10 mouse cellular contexts compared by ENCODE assay signal in genomic region chr11:12231481-12232035, GRCm38 (mm10).
DNase-seq lines count a peak whose midpoint lies in the region; ATAC-seq lines count a peak whose summit lies in the region.
"Had no signal": no experiment of that assay in that cellular context is flagged by ENCODE, and none has a peak within 500 bp of the region (broad histone marks: within the 10 kb centered on the region; RNA-seq: fewer than 3 reads in every experiment).

No protein-coding gene starts in this region.

- no peaks in the 10 kb centered on the region for H3K36me3 ChIP-seq in hindbrain, embryonic 14.5 days (replicated peaks; ENCODE audit: control insufficient read depth, insufficient read depth)
- H3K36me3 ChIP-seq in hindbrain, embryonic 11.5 days (ENCODE audit: control insufficient read depth, insufficient read depth, low read length) = no peaks in the 10 kb centered on the region
- peaks cover 5% of the 10 kb centered on the region; the same call in 1 of the 2 replicates for H3K36me3 ChIP-seq in midbrain, embryonic 16.5 days (ENCODE audit: control insufficient read depth, insufficient read depth, low read length)
- no peaks in the 10 kb centered on the region for H3K36me3 ChIP-seq in embryonic facial prominence, embryonic 10.5 days (replicated peaks)
- H3K36me3 ChIP-seq: embryonic facial prominence, embryonic 12.5 days; liver, embryonic 15.5 days had no signal

- DNase-seq in hindbrain, embryonic 14.5 days (ENCODE audit: low spot score) = peak; percentile 76
- DNase-seq in hindbrain, embryonic 11.5 days (ENCODE audit: low spot score) = no peak
- DNase-seq in cerebellum, postnatal 4 days (ENCODE audit: low spot score in 2 of 2) = peak; percentile 72 to 94
- peak; percentile 73 to 86 for DNase-seq in heart, postnatal 10 days
- DNase-seq in layer of hippocampus, postnatal 14 days (ENCODE audit: low spot score in 2 of 2) = peak; percentile 82 to 92
- no peak for DNase-seq in embryonic facial prominence, embryonic 10.5 days (ENCODE audit: low spot score)
- DNase-seq in embryo, embryonic 11 days = no peak

- no peak overlapping the region for H3K9ac ChIP-seq in hindbrain, embryonic 14.5 days
- no peak overlapping the region for H3K9ac ChIP-seq in hindbrain, embryonic 11.5 days (ENCODE audit: low read depth, low read length)
- H3K9ac ChIP-seq in midbrain, embryonic 16.5 days (ENCODE audit: low read depth, low read length) = no peak overlapping the region
- H3K9ac ChIP-seq: embryonic facial prominence, embryonic 12.5 days; liver, embryonic 15.5 days had no signal

- no peaks in the 10 kb centered on the region for H3K9me3 ChIP-seq in hindbrain, embryonic 14.5 days (ENCODE audit: control insufficient read depth, low read length)
- no peaks in the 10 kb centered on the region for H3K9me3 ChIP-seq in hindbrain, embryonic 11.5 days (ENCODE audit: control insufficient read depth, low read length)
- no peaks in the 10 kb centered on the region for H3K9me3 ChIP-seq in midbrain, embryonic 16.5 days (replicated peaks; ENCODE audit: control insufficient read depth, low read length, poor library complexity, severe bottlenecking)
- no peaks in the 10 kb centered on the region for H3K9me3 ChIP-seq in embryonic facial prominence, embryonic 10.5 days
- H3K9me3 ChIP-seq: embryonic facial prominence, embryonic 12.5 days; liver, embryonic 15.5 days had no signal

- 60% methylated on average over 6 of the region's 6 CpGs for WGBS in hindbrain, embryonic 14.5 days
- 76% methylated on average over 6 of the region's 6 CpGs for WGBS in hindbrain, embryonic 11.5 days
- 58% methylated on average over 6 of the region's 6 CpGs for WGBS in midbrain, embryonic 16.5 days
- 76% methylated on average over 6 of the region's 6 CpGs for WGBS in embryonic facial prominence, embryonic 10.5 days

- peak; percentile 92 for ATAC-seq in hindbrain, embryonic 14.5 days (ENCODE audit: low FRiP score)
- no peak for ATAC-seq in hindbrain, embryonic 11.5 days (ENCODE audit: low FRiP score)
- peak; percentile 90 for ATAC-seq in midbrain, embryonic 16.5 days

- H3K4me3 ChIP-seq in hindbrain, embryonic 14.5 days (replicated peaks; ENCODE audit: low read length) = no peak overlapping the region
- no peak overlapping the region for H3K4me3 ChIP-seq in hindbrain, embryonic 11.5 days (ENCODE audit: low read depth, low read length)
- H3K4me3 ChIP-seq in midbrain, embryonic 16.5 days (ENCODE audit: low read depth, low read length) = no peak overlapping the region
- H3K4me3 ChIP-seq in embryonic facial prominence, embryonic 10.5 days = no peak overlapping the region
- H3K4me3 ChIP-seq: embryonic facial prominence, embryonic 12.5 days; liver, embryonic 15.5 days had no signal

- H3K27ac ChIP-seq in hindbrain, embryonic 14.5 days = no peak overlapping the region
- no peak overlapping the region for H3K27ac ChIP-seq in hindbrain, embryonic 11.5 days (ENCODE audit: low read depth, low read length)
- no peak overlapping the region for H3K27ac ChIP-seq in midbrain, embryonic 16.5 days (ENCODE audit: low read length)
- H3K27ac ChIP-seq in embryonic facial prominence, embryonic 10.5 days (replicated peaks) = no peak overlapping the region
- H3K27ac ChIP-seq: embryonic facial prominence, embryonic 12.5 days; liver, embryonic 15.5 days had no signal

- intact Hi-C loops in heart, postnatal 10 days (cut with DNase I) = no loop called here

- no peak overlapping the region for H3K4me2 ChIP-seq in hindbrain, embryonic 14.5 days (replicated peaks)
- no peak overlapping the region for H3K4me2 ChIP-seq in hindbrain, embryonic 11.5 days (replicated peaks; ENCODE audit: low read depth, low read length)
- no peak overlapping the region for H3K4me2 ChIP-seq in midbrain, embryonic 16.5 days (ENCODE audit: low read length)
- H3K4me2 ChIP-seq: embryonic facial prominence, embryonic 12.5 days; liver, embryonic 15.5 days had no signal

- no peaks in the 10 kb centered on the region for H3K4me1 ChIP-seq in hindbrain, embryonic 14.5 days (replicated peaks; ENCODE audit: control insufficient read depth, insufficient read depth, low read length)
- no peaks in the 10 kb centered on the region for H3K4me1 ChIP-seq in hindbrain, embryonic 11.5 days (replicated peaks; ENCODE audit: control insufficient read depth, insufficient read depth, low read length)
- no peaks in the 10 kb centered on the region for H3K4me1 ChIP-seq in midbrain, embryonic 16.5 days (ENCODE audit: control insufficient read depth, insufficient read depth, low read length)
- H3K4me1 ChIP-seq in embryonic facial prominence, embryonic 10.5 days = no peaks in the 10 kb centered on the region
- H3K4me1 ChIP-seq: embryonic facial prominence, embryonic 12.5 days; liver, embryonic 15.5 days had no signal

- no peaks in the 10 kb centered on the region for H3K27me3 ChIP-seq in hindbrain, embryonic 14.5 days (ENCODE audit: control insufficient read depth, insufficient read depth, low read length)
- no peaks in the 10 kb centered on the region for H3K27me3 ChIP-seq in hindbrain, embryonic 11.5 days (ENCODE audit: control insufficient read depth, insufficient read depth, low read length)
- no peaks in the 10 kb centered on the region for H3K27me3 ChIP-seq in midbrain, embryonic 16.5 days (ENCODE audit: control insufficient read depth, insufficient read depth, low read depth, low read length)
- H3K27me3 ChIP-seq in embryonic facial prominence, embryonic 10.5 days (replicated peaks; ENCODE audit: low read depth, poor library complexity, severe bottlenecking) = no peaks in the 10 kb centered on the region
- H3K27me3 ChIP-seq: embryonic facial prominence, embryonic 12.5 days; liver, embryonic 15.5 days had no signal

Comparison
In these comparisons a context has a peak if more than half of its experiments do, and no peak if none do; other contexts are left out.
1. DNase-seq: peak in hindbrain, embryonic 14.5 days (single experiment), cerebellum, postnatal 4 days (2 of 2), heart, postnatal 10 days (2 of 2) and layer of hippocampus, postnatal 14 days (2 of 2); none in hindbrain, embryonic 11.5 days (single experiment), embryonic facial prominence, embryonic 10.5 days (single experiment) and embryo, embryonic 11 days (single experiment).